Mouse (Mus musculus): ENCODE measurements at regions not wholly inside any gene's neighbourhood (a gene's known extent, or its start where the extent isn't known, plus 50 kb on each side); places are given as distances from the start of the nearest gene placed in this dataset.

DNA sequence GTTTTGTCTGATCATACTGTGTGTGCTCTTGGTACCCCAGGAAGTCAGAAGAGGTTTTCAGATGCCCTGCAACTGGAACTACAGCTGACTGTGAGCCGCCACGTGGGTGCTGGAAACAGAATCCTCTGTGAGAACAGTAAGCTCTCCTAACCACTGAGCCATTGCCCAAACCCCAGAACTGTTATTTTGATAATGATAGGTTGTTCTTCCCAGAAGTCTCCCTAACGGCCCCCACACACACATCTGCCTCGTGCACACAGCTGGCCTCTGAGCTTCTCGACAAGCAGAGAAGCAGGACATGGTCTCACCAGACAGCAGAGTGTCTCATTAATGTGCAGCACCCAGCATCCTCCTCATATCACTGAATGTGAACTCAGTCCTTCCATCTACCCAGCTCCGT, 110.0 kb upstream of the Map3k7 start:
- TF ChIP-seq CTCF (IDR thresholded peaks at IDR 0.05; ENCODE audit: low read depth, low read length): no peak
- TF ChIP-seq POLR2A (IDR thresholded peaks at IDR 0.05; ENCODE audit: extremely low read depth, insufficient read depth, low read length): no peak
